Mouse (Mus musculus): ENCODE measurements at regions not wholly inside any gene's neighbourhood (a gene's known extent, or its start where the extent isn't known, plus 50 kb on each side); places are given as distances from the start of the nearest gene placed in this dataset.

DNA sequence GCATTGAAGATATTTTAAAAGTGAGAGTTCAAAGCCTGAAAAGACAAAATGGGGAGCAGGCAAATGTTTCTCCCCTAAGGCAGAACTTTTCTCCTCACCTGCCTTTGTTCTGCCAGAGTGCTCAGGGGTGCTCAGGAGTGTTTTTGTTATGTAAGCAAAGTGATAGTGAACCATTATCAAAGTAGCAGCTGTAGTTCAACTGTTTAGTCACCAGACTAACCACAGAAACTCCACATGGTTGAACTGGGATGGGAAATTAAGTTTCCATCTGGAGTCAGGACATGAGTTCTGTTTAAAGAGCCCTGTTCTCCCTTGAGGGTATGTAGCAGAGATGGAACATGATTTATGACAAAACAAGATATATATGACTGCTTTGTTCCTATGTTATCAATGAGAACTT lies 482.6 kb upstream of the Adam24 start:
- TF ChIP-seq SMC3 (IDR thresholded peaks at IDR 0.05; ENCODE audit: low read depth, low read length) = no peak
- TF ChIP-seq NRF1 (IDR thresholded peaks at IDR 0.05; ENCODE audit: low read depth, low read length) = no peak
- TF ChIP-seq MAFK (IDR thresholded peaks at IDR 0.05; ENCODE audit: insufficient replicate concordance, low read length) = peak; percentile 34; the same call in 1 of the 2 replicates
- TF ChIP-seq E2F4 (IDR thresholded peaks at IDR 0.05; ENCODE audit: insufficient replicate concordance, low read depth, low read length) = no peak
- no peak for TF ChIP-seq POLR2A (IDR thresholded peaks at IDR 0.05; ENCODE audit: low read depth, low read length)
- no peak for TF ChIP-seq JUN (IDR thresholded peaks at IDR 0.05; ENCODE audit: insufficient read depth, low read depth, low read length)
- TF ChIP-seq ZKSCAN1 (IDR thresholded peaks at IDR 0.05; ENCODE audit: borderline replicate concordance, low read depth, low read length) = no peak
- TF ChIP-seq GABPA (IDR thresholded peaks at IDR 0.05; ENCODE audit: insufficient replicate concordance, low read depth, low read length) = no peak
- TF ChIP-seq KAT2A (IDR thresholded peaks at IDR 0.05; ENCODE audit: insufficient replicate concordance, low read length) = no peak
- TF ChIP-seq UBTF (IDR thresholded peaks at IDR 0.05; ENCODE audit: low read depth, low read length) = no peak
- TF ChIP-seq SIN3A (IDR thresholded peaks at IDR 0.05; ENCODE audit: low read length) = no peak
- no peak for TF ChIP-seq PAX5 (IDR thresholded peaks at IDR 0.05; ENCODE audit: low read length)
- no peak for TF ChIP-seq HCFC1 (IDR thresholded peaks at IDR 0.05; ENCODE audit: low read depth, low read length)
- TF ChIP-seq USF1 (IDR thresholded peaks at IDR 0.05; ENCODE audit: low read depth, low read length) = no peak
- TF ChIP-seq ELF1 (IDR thresholded peaks at IDR 0.05; ENCODE audit: low read depth, low read length) = no peak
- no peak for TF ChIP-seq CTCF (conservative IDR thresholded peaks at IDR 0.05 in 1 of 2, IDR thresholded peaks at IDR 0.05 in 1 of 2; ENCODE audit: low read depth in 2 of 2, low read length in 2 of 2)
- no peak for TF ChIP-seq RCOR1 (conservative IDR thresholded peaks at IDR 0.05; ENCODE audit: low read depth, low read length)
- peak; percentile 55 for TF ChIP-seq IRF4 (IDR thresholded peaks at IDR 0.05; ENCODE audit: low read depth, low read length)
- no peak for TF ChIP-seq USF2 (conservative IDR thresholded peaks at IDR 0.05; ENCODE audit: low read depth, low read length)
- TF ChIP-seq ZMIZ1 (IDR thresholded peaks at IDR 0.05; ENCODE audit: low read depth, low read length) = no peak
- TF ChIP-seq BHLHE40 (IDR thresholded peaks at IDR 0.05; ENCODE audit: low read depth, low read length) = peak; percentile 83
- no peak for TF ChIP-seq CHD2 (IDR thresholded peaks at IDR 0.05; ENCODE audit: low read length)
- TF ChIP-seq ETS1 (conservative IDR thresholded peaks at IDR 0.05; ENCODE audit: low read depth, low read length) = peak; percentile 82
- no peak for TF ChIP-seq MAZ (IDR thresholded peaks at IDR 0.05; ENCODE audit: low read depth, low read length)
- TF ChIP-seq TBP (conservative IDR thresholded peaks at IDR 0.05; ENCODE audit: low read depth, low read length) = no peak
- TF ChIP-seq TCF12 (IDR thresholded peaks at IDR 0.05; ENCODE audit: low read depth, low read length) = peak; percentile 56; the same call in 1 of the 2 replicates
- no peak for TF ChIP-seq NELFE (IDR thresholded peaks at IDR 0.05; ENCODE audit: low read depth, low read length)
- no peak for TF ChIP-seq CHD1 (IDR thresholded peaks at IDR 0.05; ENCODE audit: low read depth, low read length)
- no peak for TF ChIP-seq JUND (conservative IDR thresholded peaks at IDR 0.05; ENCODE audit: low read depth, low read length)
- no peak for TF ChIP-seq RAD21 (IDR thresholded peaks at IDR 0.05; ENCODE audit: low read depth, low read length)
- no peak for TF ChIP-seq MAX (IDR thresholded peaks at IDR 0.05; ENCODE audit: low read length)
- TF ChIP-seq MEF2A (IDR thresholded peaks at IDR 0.05; ENCODE audit: borderline replicate concordance, low read depth, low read length) = no peak
- TF ChIP-seq EP300 (IDR thresholded peaks at IDR 0.05; ENCODE audit: low read length) = peak; percentile 91
- TF ChIP-seq ZNF384 (IDR thresholded peaks at IDR 0.05; ENCODE audit: low read depth, low read length) = no peak
- TF ChIP-seq MXI1 (IDR thresholded peaks at IDR 0.05; ENCODE audit: low read depth, low read length) = no peak
- 0 out of 2 replicates have a peak, but pooled peaks have one; percentile 48 for TF ChIP-seq MYC (IDR thresholded peaks at IDR 0.05; ENCODE audit: low read depth, low read length)
- no peak for TF ChIP-seq POLR2AphosphoS2 (IDR thresholded peaks at IDR 0.05; ENCODE audit: low read depth, low read length)
- no peak for TF ChIP-seq ZC3H11A (IDR thresholded peaks at IDR 0.05; ENCODE audit: low read depth, low read length)
- no peaks in the 10 kb centered on the region for H3K79me2 ChIP-seq (replicated peaks; ENCODE audit: control insufficient read depth, extremely low read depth, insufficient read depth, poor library complexity, severe bottlenecking)
- H3K36me3 ChIP-seq (replicated peaks in 1 of 2; ENCODE audit: control insufficient read depth in 1 of 2, insufficient read depth in 1 of 2, low read length in 1 of 2) = no peaks in the 10 kb centered on the region
- peak overlapping the region; percentile 75 for H3K4me2 ChIP-seq (ENCODE audit: insufficient read depth, low read depth, poor library complexity, severe bottlenecking)
- H3K4me3 ChIP-seq (replicated peaks in 1 of 3; ENCODE audit: low read depth in 2 of 3, low read length in 2 of 3, poor library complexity in 1 of 3) = no peak overlapping the region
- DNase-seq (ENCODE audit: extremely low read depth) = peak; percentile 55
- in situ Hi-C loops (cut with MboI; ENCODE audit: low pct_ligation_motif_present, low pct_unique_long_range_greater_than_20kb, low sequenced_read_pairs) = no loop called here
- no peak overlapping the region for H3K9ac ChIP-seq (ENCODE audit: insufficient read depth, low read depth)
- H3K4me1 ChIP-seq (ENCODE audit: control insufficient read depth in 1 of 2, insufficient read depth in 2 of 2) = peaks cover 3 to 51% of the 10 kb centered on the region in 2 experiments; a peak in 2 of 4 replicates
- no peaks in the 10 kb centered on the region for H3K9me3 ChIP-seq (replicated peaks; ENCODE audit: low read length)
- H3K27ac ChIP-seq (ENCODE audit: insufficient read depth, low read depth) = no peak overlapping the region
- no peaks in the 10 kb centered on the region for H3K27me3 ChIP-seq (replicated peaks)
- dilution Hi-C loops (cut with MboI; ENCODE audit: extremely low pct_ligation_motif_present, extremely low pct_unique_long_range_greater_than_20kb, low sequenced_read_pairs) = no loop called here

Measured in CH12.LX (cell line).